Mouse (Mus musculus): ENCODE data around the gene Gm44965.
A peak's percentile ranks its signal among the peaks of the same experiment; 100 is the strongest.

Gm44965 gene

DNA sequence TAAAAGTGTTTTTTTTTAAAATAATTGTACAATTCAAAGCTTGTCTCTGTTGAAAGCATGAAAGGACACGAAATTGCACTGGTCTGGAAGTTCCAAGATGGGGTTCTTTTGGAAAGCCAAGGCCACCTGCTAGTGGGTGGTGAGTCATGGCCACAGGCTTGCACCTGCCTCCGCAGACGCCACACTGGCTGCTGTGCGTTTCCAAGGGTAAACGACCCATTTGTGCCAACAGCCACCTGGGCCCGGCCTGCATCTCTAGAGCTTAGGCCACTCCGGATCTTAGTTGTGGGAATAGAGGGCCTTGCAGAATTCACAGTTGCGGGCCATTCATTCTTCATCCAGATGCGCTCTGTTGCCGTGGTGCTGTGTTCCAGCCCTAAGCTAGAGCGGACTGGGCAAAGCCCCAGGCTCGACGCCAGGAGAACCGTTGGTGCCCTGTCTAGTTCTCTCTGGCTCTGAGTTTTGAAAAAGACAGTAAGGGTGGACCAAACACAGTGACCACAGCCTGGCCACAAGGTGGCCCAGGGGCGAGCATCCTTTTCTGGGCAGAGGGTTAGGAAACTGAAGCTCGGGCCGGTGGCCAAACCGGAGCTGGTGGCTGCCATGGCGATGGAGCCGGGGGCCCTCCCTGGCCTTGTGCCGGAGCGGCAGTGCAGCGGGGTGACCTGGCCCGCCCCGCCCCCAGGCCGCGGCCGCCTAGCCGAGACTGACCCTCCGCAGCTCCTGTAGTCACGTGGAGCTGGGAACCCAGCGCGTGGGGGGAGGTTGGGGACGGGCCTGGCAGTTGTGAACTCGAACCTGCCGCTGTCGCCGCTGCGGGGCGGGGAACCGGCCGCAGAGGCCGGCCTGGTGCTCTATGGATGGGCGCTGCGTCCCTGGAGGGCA is at the start of gene Gm44965, which contains the start of gene Repin1:
Gene Gm44965 (plus strand): TSS at position 784 of the 885 bp plus-strand sequence.
Gene Repin1 (plus strand): TSS at position 726 of the 885 bp plus-strand sequence.
- peak; percentile 61 for DNase-seq (ENCODE audit: low read depth)

DNA sequence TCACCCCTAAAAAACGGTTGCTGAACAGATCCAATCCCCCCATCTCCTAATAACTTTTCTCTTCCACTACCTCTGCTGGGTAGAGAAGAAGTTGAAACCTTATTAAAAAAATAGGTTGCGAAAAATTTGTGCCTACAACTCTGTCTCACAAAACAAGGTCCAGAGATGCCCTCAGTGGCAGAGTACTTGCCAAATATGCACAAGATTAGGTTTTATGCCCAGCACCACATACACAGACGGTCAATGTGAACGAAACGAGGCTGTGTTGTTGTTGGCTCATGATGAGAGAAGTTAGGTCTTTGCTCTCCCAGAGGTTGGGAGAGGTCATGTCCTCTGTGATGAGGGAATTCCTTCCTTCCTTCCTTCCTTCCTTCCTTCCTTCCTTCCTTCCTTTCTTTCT is 48.5 kb upstream of the Gm44965 start:
- no peak for DNase-seq (ENCODE audit: low read depth)

DNA sequence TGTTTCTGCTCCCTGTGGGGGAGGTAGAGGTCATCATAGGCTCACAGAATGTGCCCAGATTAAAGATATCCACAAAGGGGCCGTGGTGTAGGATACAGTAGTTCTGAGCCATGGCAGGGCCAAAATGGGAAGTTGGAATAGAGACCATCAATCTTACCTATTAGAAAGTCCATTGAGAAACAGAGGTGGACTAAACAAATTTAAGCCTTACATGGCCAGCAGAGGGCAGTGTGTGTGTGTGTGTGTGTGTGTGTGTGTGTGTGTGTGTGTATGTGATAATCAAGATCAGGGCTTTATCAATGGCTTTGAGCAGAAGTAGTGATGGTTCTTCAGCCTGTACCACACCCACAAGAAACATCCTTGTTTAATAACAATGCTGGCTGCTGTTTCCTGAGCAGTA is 47.5 kb upstream of the Gm44965 start:
- DNase-seq (ENCODE audit: low read depth), result no peak

DNA sequence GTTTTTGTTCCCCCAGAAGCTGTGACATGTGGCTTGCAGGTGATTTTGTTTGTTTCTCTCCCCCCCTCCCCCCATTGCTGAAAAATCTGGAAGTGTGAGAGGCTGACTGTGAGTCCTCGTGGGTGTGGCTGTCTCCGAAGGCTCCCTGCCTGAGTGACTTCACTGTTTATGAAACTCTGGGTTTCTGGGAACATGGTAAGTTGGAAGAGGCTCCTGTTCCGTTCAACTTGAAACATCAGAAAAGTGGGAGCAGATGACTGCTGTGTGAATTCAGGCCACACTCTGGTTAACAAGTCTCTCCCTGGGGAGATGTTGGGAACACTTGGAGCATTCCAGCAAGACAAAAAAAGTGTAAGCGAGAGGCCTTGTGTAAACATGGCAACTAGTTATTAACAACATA is 46.9 kb upstream of the Gm44965 start:
- peak; percentile 59 for DNase-seq (ENCODE audit: low read depth)

DNA sequence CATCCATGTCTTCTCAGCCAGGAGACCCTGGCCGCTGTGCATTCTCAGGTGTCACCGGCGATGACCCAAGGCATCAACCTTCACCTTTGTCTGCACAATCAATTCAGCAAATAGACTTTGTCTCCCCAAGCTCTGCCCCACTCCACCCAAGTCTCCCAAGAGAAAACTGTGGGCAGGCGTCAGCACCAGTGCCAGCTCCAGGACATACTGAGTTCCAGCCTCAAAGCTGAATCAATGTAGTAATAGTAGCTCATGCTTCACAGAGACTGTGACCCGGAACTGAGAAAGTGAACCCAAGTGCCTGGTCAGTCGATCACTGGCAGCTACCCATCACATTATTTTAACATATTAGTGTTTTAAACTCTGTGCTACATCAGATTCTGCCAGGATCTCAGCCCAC is 45.4 kb upstream of the Gm44965 start:
- DNase-seq (ENCODE audit: low read depth), result no peak

DNA sequence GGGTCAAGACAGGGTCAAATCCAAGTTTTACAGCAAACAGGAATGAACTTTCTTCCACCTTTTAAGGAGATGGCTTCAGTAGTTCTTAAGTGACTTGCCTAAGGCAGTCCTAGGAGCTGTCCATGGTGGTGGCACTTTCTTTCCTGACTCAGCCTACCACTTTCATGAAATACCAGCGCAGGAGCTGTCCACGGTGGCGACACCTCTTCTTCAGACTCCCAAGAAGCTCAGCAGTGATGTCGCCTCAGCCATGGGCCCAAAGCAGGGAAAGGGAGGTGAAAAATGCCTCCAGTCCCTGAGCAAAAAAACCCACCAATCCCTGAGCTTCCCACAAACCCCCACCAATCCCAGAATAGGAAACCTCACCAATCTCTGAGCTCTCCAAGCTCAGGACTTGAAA is 40.8 kb upstream of the Gm44965 start:
- no peak for DNase-seq (ENCODE audit: low read depth)

DNA sequence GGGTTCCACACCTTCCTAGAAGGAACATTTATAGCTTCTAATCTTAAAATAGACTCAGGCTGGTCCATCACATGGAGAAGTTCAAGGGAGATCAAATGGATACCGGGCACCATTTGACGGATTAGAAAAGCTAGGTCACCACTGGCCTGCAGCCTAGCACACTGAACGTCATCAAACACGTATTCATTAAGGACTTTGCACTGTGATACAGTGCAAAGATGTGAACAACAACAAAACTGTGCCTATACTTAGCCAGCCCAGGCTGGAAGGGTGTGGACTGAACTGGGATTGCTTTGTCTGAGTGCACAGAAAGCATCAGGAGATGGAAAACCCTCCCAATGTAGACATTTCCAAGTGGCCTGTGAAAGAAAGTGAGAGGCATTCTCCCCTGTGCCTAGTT is 39.9 kb upstream of the Gm44965 start:
- DNase-seq (ENCODE audit: low read depth), result no peak

DNA sequence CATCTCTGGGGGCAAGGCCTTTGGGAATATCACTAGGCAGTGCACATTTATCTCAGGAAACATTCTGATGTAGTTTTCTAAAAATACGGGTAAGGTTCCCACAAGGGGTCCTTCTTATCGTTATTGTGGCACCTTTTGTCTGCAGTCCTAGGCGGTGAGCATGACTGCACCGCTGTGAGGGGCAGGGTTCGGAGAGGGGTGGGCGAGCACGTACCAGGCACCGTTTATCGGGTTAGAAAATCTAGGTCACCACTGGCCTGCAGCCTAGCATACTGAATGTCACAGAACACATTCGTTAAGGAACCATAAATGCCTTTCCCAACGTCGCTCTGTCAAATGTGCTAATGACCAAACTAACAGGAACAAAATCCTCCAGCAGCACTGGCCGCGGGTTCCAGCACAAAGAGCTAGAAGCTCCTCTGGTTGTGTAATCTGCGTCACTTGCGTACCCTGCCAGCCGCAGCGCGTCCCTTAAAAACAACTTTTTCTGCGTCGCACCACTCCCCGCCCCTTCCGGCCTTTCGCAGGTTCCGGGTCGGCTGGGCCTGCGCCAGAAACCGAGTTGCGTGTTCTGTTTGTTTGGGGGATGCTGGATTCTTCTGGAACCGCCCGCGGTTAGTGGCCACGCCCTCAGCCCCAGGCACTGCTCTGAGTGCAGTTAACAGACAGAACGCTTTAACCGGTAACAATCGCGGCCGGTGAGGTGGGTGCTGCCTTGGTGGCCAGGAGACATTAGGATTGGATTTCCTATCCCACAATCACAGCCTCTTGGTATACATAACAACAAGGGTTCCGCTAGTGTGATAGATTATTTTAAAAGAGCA is 39.2 kb upstream of the Gm44965 start, which contains the start of gene Lrrc61:
Gene Lrrc61 (plus strand): TSS at position 517 of the 824 bp plus-strand sequence.
- peak; percentile 86 for DNase-seq (ENCODE audit: low read depth)

DNA sequence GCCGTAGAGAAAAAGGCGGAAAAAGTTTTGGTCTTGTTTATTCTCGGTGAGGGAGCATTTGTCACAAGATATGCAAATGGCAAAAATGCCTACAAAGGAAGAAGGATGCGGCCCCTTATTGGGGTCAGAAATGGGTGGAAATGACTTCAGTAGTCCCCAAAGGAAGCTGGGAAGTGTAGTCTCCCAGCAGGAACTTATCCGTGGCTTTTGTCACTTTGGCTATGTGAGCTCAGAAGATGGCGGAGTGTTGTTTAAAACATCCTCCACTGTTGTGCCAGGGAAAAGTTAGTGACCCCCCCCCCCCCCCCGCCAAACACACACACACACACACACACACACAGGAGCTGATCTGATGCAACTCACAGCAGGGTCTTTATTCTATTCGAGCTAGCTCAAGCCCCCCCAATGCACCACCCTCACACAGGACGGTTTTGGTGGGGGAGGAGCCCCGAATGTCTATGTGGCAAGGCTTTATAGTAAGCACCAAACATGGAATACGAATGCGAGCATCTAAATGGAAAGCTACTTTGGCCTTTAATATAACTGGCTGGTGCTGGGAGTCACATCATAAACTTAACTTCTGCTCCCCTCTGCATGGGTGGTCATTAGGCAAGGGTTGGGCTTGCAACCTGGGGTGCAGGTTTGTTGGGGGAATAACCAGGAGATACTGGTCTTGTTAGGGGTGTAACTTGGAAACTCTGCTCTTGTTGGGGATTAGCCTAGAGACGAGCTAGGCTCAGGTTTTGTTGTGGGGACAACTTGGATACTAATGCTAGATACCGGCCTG is 38.4 kb upstream of the Gm44965 start:
- no peak for DNase-seq (ENCODE audit: low read depth)

DNA sequence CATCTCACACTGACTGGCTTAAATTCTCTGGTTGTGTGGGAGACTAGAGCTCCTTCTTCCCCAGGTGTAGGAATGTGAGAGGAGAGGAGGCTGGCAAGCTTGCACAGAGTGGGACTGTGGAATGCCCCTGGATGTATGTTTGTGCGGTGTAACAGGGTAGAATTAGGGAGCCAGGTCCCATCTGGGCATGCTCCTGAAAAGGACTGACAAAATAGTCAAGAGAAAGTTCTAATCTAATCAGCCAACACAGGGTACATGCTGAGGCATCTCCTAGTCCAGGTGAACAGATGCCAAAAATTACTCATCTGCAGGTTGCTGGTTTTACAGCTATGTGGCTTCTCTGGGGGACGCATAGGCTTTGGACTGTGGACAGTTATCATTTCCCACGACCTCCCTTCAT is 37.8 kb upstream of the Gm44965 start:
- no peak for DNase-seq (ENCODE audit: low read depth)

DNA sequence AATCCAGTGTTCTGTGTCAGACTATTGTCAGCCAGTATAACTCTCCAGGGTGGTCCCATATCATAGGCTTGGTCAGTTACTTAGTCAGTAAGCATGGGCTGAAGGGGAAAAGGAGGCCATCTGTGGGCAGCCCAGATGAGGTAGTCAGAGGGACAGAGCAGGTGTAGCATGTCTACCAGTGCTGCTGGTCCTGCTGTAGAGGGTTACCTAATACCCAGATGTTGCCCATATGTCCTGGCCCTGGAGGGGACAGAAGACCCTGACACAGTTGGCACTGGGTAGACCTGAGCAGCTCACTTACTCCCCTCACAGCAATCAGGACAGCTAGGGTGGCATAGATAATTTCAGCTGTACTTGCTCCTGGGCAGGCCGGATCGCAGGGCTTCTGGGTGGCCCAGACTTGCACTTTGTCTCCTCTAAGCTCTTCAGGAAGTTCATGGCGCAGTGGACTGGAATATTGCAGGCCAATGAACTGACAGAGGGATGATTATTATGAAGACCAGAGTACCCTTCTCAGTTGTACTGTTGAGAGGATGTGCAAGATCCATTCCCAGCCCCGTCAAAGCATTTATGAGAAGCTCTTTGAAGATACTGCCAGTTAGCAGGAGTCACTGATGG is 27.9 kb upstream of the Gm44965 start:
- no peak for DNase-seq (ENCODE audit: low read depth)

DNA sequence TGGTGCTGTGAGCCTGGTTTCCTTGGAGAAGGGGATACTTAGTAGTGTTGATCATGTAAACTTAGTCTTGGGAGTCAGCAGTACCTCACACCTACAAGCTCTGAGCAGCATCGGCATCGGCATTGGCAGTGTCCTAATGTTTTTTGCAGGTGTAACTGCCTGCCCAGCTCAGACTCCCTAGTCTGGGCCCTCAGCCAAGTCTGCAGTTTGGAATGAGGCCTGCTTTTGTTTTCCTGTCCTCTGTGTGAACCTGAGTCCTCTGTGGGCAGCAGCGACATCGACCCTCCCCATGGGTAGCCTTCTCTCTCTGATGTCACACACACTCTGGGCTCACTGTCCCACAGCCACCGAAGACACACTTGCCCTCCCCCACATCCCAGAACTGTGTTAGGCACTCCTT is 27.4 kb upstream of the Gm44965 start:
- DNase-seq (ENCODE audit: low read depth), result no peak

DNA sequence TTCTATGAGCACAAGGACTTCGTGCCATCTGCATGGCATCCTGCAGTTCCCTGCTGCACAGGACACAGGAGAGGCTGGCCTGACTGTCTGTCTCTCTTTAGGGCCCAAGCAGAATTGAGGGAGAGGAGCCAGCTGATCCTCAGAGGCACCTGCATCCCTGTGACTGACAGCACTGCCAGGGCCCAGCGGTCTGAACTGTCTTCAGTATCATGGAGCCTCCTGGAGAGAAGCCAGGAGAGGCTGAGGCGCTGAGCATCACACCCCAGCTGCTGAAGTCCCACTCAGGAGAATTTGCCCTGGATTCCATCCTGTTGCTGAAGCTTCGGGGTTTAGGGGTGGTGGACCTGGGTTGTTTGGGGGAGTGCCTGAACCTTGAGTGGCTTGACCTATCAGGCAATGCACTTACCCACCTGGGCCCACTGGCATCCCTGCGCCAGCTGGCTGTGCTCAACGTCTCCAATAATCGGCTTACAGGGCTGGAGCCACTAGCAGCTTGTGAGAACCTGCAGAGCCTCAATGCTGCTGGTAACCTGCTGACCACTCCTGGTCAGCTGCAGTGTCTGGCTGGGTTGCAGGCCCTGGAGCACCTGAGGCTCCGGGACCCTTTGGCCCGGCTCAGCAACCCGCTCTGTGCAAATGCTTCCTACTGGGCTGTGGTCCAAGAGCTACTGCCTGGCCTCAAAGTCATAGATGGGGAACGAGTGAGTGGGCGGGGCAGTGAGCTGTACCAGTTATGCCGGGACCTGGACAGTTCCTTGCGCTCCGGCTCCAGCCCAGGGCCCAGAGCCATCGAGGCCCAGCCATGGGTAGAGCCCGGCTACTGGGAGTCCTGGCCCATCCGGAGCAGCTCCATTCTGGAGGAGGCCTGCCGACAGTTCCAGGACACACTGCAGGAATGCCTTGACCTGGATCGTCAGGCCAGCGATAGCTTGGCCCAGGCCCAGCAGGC is 25.4 kb upstream of the Gm44965 start:
- DNase-seq (ENCODE audit: low read depth), result no peak

DNA sequence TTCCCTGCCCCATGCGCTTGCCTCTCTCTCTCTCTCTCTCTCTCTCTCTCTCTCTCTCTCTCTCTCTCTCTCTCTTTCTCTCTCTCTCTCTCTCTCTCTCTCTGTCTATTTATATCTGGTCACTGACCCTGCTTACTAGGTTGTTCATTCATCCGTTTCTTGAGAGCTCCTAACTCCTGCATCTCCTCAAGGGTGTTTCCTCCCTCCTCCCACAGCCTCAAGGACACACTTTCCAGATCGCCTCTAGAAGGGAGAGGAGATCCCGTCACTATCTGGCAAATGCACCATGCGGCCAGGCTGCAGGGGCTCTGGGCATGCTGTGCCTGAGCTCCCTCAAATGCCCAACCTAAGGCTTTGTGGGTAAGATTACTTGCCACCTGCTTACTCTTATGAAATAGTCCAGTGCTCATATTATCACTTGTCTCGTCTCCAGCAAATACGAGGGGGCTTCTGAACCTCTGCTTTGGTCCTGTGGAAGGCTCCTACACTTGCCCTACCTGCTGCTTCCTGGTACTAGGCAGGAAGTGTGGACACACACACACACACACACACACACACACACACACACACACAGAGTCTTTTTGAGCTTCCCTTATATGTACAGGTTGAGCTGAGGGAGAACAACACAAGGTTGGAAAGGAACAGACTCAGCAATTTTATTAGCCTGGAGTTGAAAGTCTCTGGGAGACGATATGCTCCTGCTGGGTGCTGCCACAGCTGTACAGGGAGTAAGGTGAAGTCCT is 24.5 kb upstream of the Gm44965 start:
- DNase-seq (ENCODE audit: low read depth), result no peak

DNA sequence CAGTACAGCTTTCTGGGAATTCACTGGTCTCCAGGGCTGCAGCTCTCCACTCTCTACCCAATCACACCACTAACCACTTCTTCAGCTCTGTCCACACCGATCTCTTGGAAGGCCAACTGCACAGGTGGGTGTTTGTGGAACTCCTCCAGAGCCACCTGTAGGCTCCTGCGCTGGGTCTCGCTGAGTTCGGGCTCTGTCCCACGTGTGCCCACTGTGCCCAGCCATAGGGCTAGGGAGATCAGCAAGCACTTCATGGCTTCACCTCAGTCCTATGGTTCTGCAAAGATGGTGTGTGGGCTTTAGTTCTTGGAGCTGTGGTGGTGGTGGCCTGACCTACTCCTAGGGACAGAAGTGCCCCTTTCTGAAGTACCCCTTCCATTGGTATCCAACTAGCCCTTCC is 21.7 kb upstream of the Gm44965 start:
- no peak for DNase-seq (ENCODE audit: low read depth)

DNA sequence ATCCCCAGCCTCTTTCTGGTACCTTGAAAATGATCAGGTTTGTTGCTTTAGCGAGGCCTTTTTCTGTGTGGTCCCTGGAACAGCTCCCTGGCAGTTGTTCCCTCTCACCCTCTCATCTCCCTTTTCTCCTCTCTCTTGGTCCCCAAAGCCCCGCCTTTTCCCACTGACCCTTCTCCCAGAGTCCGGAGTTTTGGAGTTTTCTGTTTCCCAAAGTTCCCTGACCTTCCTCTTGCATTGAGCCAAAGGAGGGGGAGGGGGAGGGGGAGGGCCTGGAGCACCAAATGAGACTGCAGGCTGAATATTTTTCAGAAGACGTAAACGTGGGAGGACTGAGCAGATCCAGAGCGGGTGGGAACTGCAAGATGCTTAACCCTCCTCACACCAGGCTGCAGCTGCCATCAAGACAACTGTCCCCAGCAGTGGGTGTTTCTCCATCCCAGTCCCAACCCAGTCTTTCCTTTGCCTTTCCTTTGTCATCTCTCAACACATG is 21.1 kb upstream of the Gm44965 start, which contains the start of gene Rarres2:
Gene Rarres2 (minus strand): TSS at position 218 of the 490 bp plus-strand sequence.
- no peak for DNase-seq (ENCODE audit: low read depth)

DNA sequence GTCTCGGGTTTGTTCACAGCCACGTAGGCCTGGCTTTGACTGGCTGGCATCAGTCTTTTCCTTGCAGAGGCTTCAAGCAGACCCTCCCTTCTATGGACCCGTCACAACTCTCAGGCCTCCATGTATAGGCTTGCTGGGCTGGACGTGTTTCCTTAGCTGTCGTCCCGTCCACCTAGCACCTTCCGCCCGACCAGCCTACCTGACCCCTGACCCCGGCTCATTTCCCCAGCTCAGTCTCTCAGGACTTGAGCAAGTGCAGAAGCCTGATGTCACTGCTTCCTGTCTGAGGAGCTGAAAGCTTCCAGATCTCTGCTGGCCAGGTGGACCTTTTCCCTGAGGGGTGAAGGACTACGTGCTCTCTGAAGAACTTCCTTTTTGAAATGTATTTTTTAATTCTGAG is 20.5 kb upstream of the Gm44965 start:
- DNase-seq (ENCODE audit: low read depth), result no peak

DNA sequence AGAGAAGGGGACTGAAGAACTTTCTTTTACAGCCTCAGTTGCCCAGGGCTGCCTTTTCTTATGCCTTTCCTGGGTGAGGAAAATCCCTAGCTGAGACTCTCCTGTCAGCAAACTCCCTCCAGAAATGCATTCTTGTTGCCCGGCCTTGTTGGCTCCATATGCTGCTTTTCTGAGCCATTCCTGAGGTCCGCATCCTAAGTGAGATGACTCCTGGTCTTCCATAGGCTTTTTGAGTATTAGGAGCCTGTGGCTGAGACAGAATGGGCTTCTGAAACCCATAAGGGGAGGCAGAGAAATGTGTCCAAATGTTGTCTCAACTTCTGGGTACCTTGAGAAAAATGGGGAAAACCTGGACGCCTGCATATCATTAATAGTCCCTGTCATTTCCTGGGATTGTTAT is 19.8 kb upstream of the Gm44965 start:
- no peak for DNase-seq (ENCODE audit: low read depth)

DNA sequence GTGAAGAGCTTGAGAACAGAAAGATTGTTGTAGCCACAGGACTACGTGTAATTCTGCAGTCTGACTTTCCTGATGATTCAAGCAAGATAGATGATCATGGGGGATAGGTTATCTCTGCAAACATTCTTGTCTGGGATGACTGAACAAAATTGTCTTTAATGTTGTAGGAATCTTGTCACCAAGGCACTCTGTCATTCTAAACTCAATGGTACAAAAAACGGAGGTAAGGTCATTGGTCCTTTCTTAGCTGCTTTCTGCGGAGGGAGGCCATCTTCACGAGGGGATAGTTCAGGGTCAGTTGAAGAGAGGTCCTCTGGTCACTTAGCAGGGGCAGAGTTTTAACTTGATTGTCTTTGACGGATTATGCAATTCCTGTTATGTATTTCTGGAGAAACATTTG is 15.0 kb upstream of the Gm44965 start:
- DNase-seq (ENCODE audit: low read depth), result no peak

DNA sequence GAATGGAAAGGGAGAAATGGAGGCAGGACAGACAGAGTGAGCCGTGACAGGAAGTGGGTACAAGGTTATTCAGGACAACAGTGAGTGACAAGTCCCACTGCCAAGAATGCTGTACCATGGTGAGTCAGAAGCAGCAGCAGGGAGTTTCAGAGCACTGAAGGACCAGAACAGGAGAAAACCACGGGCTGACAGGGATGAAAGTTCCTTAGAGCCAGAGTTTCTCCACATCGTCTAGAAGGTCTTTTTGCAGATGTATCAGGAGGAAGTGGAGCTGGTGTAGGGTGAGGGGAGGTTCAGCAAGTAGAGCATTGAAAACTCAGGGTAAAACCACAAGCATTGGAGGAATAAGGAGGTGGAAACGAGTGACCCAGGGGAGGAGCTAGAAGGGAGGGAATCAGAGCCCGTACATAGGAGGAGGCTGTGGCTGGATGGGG is 14.5 kb upstream of the Gm44965 start:
- no peak for DNase-seq (ENCODE audit: low read depth)

All from fibroblast of lung, adult 2 months (primary cell).